Mouse (Mus musculus) intestine, embryonic 15.5 days (tissue): ENCODE results near the gene Scfd2. TPM values are rescaled to one million over a fixed set of nuclear protein-coding genes. Genes with fewer than 3 reads are reported as not detected.

Experiments
- ATAC-seq: fragments of 200-750 bp; cut with Nextera tagmentation; 2 replicates; pipeline ENCODE4 v1.8.0; 2017; ENCODE audit warnings: moderate TSS enrichment, moderate library complexity
- H3K27ac ChIP-seq: fragments of 300-500 bp; sonication (generic); 2 replicates; pipeline ENCODE4 v1.5.1; 2015; ENCODE audit warnings: mild to moderate bottlenecking, inconsistent platforms
- H3K27me3 ChIP-seq: fragments of 300-500 bp; sonication (generic); replicated peaks from 2 replicates; pipeline ENCODE4 v1.6.1; 2015; ENCODE audit warnings: inconsistent platforms
- H3K36me3 ChIP-seq: fragments of 300-500 bp; sonication (generic); 2 replicates; pipeline ENCODE4 v1.6.1; 2015; ENCODE audit warnings: inconsistent platforms
- H3K4me1 ChIP-seq: fragments of 300-500 bp; sonication (generic); replicated peaks from 2 replicates; pipeline ENCODE4 v1.6.1; 2015; ENCODE audit warnings: inconsistent platforms
- H3K4me2 ChIP-seq: fragments of 300-500 bp; sonication (generic); replicated peaks from 2 replicates; pipeline ENCODE4 v1.6.1; 2015; ENCODE audit warnings: mild to moderate bottlenecking, inconsistent platforms
- H3K4me3 ChIP-seq: fragments of 300-500 bp; sonication (generic); replicated peaks from 2 replicates; pipeline ENCODE4 v1.5.1; 2015; ENCODE audit warnings: inconsistent platforms
- H3K9ac ChIP-seq: fragments of 300-500 bp; sonication (generic); 2 replicates; pipeline ENCODE4 v1.6.1; 2015; ENCODE audit warnings: inconsistent platforms
- H3K9me3 ChIP-seq: fragments of 300-500 bp; sonication (generic); 2 replicates; pipeline ENCODE4 v1.6.1; 2016; ENCODE audit warnings: inconsistent platforms
- WGBS: fragments of 180-500 bp; shearing (Covaris S2); methylation state at CpG from one replicate; pipeline ENCODE4 v1.1.7; 2015; 5-methylcytosine and 5-hydroxymethylcytosine counted together
- polyA plus RNA-seq: library from polyadenylated mRNA; unstranded; fragments of >200 nt; fragmentation: Nextera tagmentation; extraction: Ambion mirVana; gene quantifications from 2 replicates; pipeline ENCODE4 v1.2.1, GENCODE M21; 2015

Scfd2 gene
- polyA plus RNA-seq, 1 experiment from 2014 or later, result 17.2 TPM

- Histone ChIP-seq H3K4me3 (no peak overlapping the region), H3K27me3 (no peaks in the 10 kb centered on the region), H3K9me3 (no peaks in the 10 kb centered on the region), H3K27ac (no peak overlapping the region), H3K4me2 (no peak overlapping the region), H3K36me3 (no peaks in the 10 kb centered on the region), H3K9ac (no peak overlapping the region), H3K4me1 (no peaks in the 10 kb centered on the region)
- ATAC-seq, result no peak
- 36% methylated on average over 5 of the region's 5 CpGs for WGBS
Measured at GRCm38 (mm10) chr5:74450977-74451376, 80.6 kb downstream of the Scfd2 start.

GRCm38 (mm10) chr5:74447517-74448334 is 83.8 kb downstream of the Scfd2 start:
- Histone ChIP-seq H3K27me3 (no peaks in the 10 kb centered on the region), H3K27ac (no peak overlapping the region), H3K4me1 (no peaks in the 10 kb centered on the region), H3K4me3 (no peak overlapping the region), H3K9ac (no peak overlapping the region), H3K9me3 (no peaks in the 10 kb centered on the region), H3K36me3 (no peaks in the 10 kb centered on the region), H3K4me2 (no peak overlapping the region)
- ATAC-seq, result no peak
- WGBS, result 80% methylated on average over 10 of the region's 10 CpGs

- Histone ChIP-seq H3K4me3 (no peak overlapping the region), H3K9ac (no peak overlapping the region), H3K36me3 (no peaks in the 10 kb centered on the region), H3K4me2 (no peak overlapping the region), H3K4me1 (no peaks in the 10 kb centered on the region), H3K9me3 (no peaks in the 10 kb centered on the region), H3K27me3 (no peaks in the 10 kb centered on the region), H3K27ac (no peak overlapping the region)
- WGBS, result 57% methylated on average over 3 of the region's 3 CpGs
- ATAC-seq, result no peak
Measured at GRCm38 (mm10) chr5:74445861-74446260, 85.7 kb downstream of the Scfd2 start.

GRCm38 (mm10) chr5:74438353-74438752 is 93.2 kb downstream of the Scfd2 start:
- Histone ChIP-seq H3K27ac (no peak overlapping the region), H3K4me2 (no peak overlapping the region), H3K9me3 (no peaks in the 10 kb centered on the region), H3K27me3 (no peaks in the 10 kb centered on the region), H3K9ac (no peak overlapping the region), H3K4me1 (no peaks in the 10 kb centered on the region), H3K4me3 (no peak overlapping the region), H3K36me3 (no peaks in the 10 kb centered on the region)
- WGBS, result 81% methylated on average over 8 of the region's 8 CpGs
- no peak for ATAC-seq

- peak; percentile 12; the same call in 1 of the 2 replicates for ATAC-seq
- 12% methylated on average over 9 of the region's 9 CpGs for WGBS
- Histone ChIP-seq H3K27ac (no peak overlapping the region), H3K4me1 (no peaks in the 10 kb centered on the region), H3K27me3 (no peaks in the 10 kb centered on the region), H3K9me3 (no peaks in the 10 kb centered on the region), H3K36me3 (no peaks in the 10 kb centered on the region), H3K9ac (no peak overlapping the region), H3K4me3 (no peak overlapping the region), H3K4me2 (peak overlapping the region; percentile 34; the same call in 1 of the 2 replicates)
Measured at GRCm38 (mm10) chr5:74433580-74434147, 97.9 kb downstream of the Scfd2 start.

- Histone ChIP-seq H3K9me3 (no peaks in the 10 kb centered on the region), H3K4me2 (peak overlapping the region; percentile 45), H3K4me1 (no peaks in the 10 kb centered on the region), H3K27ac (0 out of 2 replicates have a peak overlapping the region, but pooled peaks have one; percentile 15), H3K36me3 (no peaks in the 10 kb centered on the region), H3K4me3 (no peak overlapping the region), H3K9ac (no peak overlapping the region), H3K27me3 (no peaks in the 10 kb centered on the region)
- peak; percentile 43; the same call in 1 of the 2 replicates for ATAC-seq
- WGBS, result 11% methylated on average over 14 of the region's 14 CpGs
Measured at GRCm38 (mm10) chr5:74432879-74433539, 98.5 kb downstream of the Scfd2 start.

- no peaks in the 10 kb centered on the region for H3K36me3 ChIP-seq
- H3K4me2 ChIP-seq, result no peak overlapping the region
- WGBS, result 67% methylated on average over 5 of the region's 5 CpGs
- peaks cover 4% of the 10 kb centered on the region; the same call in 1 of the 2 replicates for H3K4me1 ChIP-seq
- H3K4me3 ChIP-seq, result no peak overlapping the region
- no peaks in the 10 kb centered on the region for H3K27me3 ChIP-seq
- no peak for ATAC-seq
- H3K9me3 ChIP-seq, result no peaks in the 10 kb centered on the region
- no peak overlapping the region for H3K9ac ChIP-seq
- no peak overlapping the region for H3K27ac ChIP-seq
Measured at GRCm38 (mm10) chr5:74420615-74421132, 110.9 kb downstream of the Scfd2 start.

GRCm38 (mm10) chr5:74412557-74412956 is 119.0 kb downstream of the Scfd2 start:
- H3K4me2 ChIP-seq, result no peak overlapping the region
- 96% methylated on average over 3 of the region's 3 CpGs for WGBS
- no peaks in the 10 kb centered on the region for H3K9me3 ChIP-seq
- H3K27me3 ChIP-seq, result no peaks in the 10 kb centered on the region
- no peaks in the 10 kb centered on the region for H3K36me3 ChIP-seq
- H3K4me1 ChIP-seq, result no peaks in the 10 kb centered on the region
- H3K4me3 ChIP-seq, result no peak overlapping the region
- H3K27ac ChIP-seq, result no peak overlapping the region
- no peak for ATAC-seq
- H3K9ac ChIP-seq, result no peak overlapping the region

- no peak for ATAC-seq
- no peaks in the 10 kb centered on the region for H3K4me1 ChIP-seq
- H3K4me2 ChIP-seq, result no peak overlapping the region
- no peaks in the 10 kb centered on the region for H3K9me3 ChIP-seq
- no peak overlapping the region for H3K9ac ChIP-seq
- WGBS, result 85% methylated on average over 4 of the region's 5 CpGs
- H3K27me3 ChIP-seq, result no peaks in the 10 kb centered on the region
- no peak overlapping the region for H3K27ac ChIP-seq
- no peak overlapping the region for H3K4me3 ChIP-seq
- no peaks in the 10 kb centered on the region for H3K36me3 ChIP-seq
Measured at GRCm38 (mm10) chr5:74404887-74405286, 126.7 kb downstream of the Scfd2 start.

- Histone ChIP-seq H3K27ac (no peak overlapping the region), H3K27me3 (no peaks in the 10 kb centered on the region), H3K9me3 (no peaks in the 10 kb centered on the region), H3K4me1 (no peaks in the 10 kb centered on the region), H3K4me2 (no peak overlapping the region), H3K9ac (no peak overlapping the region), H3K36me3 (no peaks in the 10 kb centered on the region), H3K4me3 (no peak overlapping the region)
- ATAC-seq, result no peak
- 45% methylated on average over 5 of the region's 5 CpGs for WGBS
Measured at GRCm38 (mm10) chr5:74404083-74404482, 127.5 kb downstream of the Scfd2 start.

GRCm38 (mm10) chr5:74402626-74403025 is 128.9 kb downstream of the Scfd2 start:
- Histone ChIP-seq H3K36me3 (no peaks in the 10 kb centered on the region), H3K9me3 (no peaks in the 10 kb centered on the region), H3K4me3 (no peak overlapping the region), H3K4me2 (no peak overlapping the region), H3K27ac (no peak overlapping the region), H3K27me3 (no peaks in the 10 kb centered on the region), H3K9ac (no peak overlapping the region), H3K4me1 (no peaks in the 10 kb centered on the region)
- WGBS, result 53% methylated on average over 4 of the region's 4 CpGs
- ATAC-seq, result no peak

GRCm38 (mm10) chr5:74391806-74392205 is 139.8 kb downstream of the Scfd2 start:
- Histone ChIP-seq H3K9me3 (no peaks in the 10 kb centered on the region), H3K27me3 (no peaks in the 10 kb centered on the region), H3K9ac (no peak overlapping the region), H3K4me1 (peaks cover 12% of the 10 kb centered on the region; the same call in 1 of the 2 replicates), H3K4me2 (no peak overlapping the region), H3K36me3 (no peaks in the 10 kb centered on the region), H3K4me3 (no peak overlapping the region), H3K27ac (no peak overlapping the region)
- WGBS, result 75% methylated on average over 2 of the region's 2 CpGs
- no peak for ATAC-seq
